21 mouse cellular contexts compared by ENCODE assay signal in the genomic region with DNA sequence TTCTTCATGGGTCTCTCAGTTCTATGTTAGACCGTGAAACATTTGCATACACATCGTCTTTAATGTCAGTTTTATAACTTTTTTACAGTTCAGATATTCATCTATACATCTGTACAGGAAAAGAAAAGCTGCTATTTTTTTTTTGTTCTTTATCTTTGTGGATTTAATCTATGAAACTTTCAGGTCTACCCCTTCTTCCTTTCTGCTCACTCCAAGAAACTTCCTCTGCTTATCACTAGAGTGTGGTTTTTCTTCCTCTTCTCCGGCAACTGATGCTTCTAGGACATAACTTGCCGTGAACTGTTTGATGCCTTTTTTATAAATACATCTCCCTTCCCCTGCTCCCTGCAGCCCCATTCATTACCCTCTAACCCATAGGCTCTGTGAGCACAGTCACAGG. TPM values are rescaled to one million over a fixed set of nuclear protein-coding genes. Genes with fewer than 3 reads are reported as not detected.
A peak's percentile ranks its signal among the peaks of the same experiment; 100 is the strongest.
DNase-seq lines count a peak whose midpoint lies in the region; ATAC-seq lines count a peak whose summit lies in the region.
"Had no signal": no experiment of that assay in that cellular context is flagged by ENCODE, and none has a peak within 500 bp of the region (broad histone marks: within the 10 kb centered on the region; RNA-seq: fewer than 3 reads in every experiment).

No protein-coding gene starts in this region.

- peaks cover 84% of the 10 kb centered on the region for H3K36me3 ChIP-seq in midbrain, embryonic 10.5 days
- peaks cover 43% of the 10 kb centered on the region for H3K36me3 ChIP-seq in midbrain, embryonic 14.5 days (ENCODE audit: control insufficient read depth, insufficient read depth, low read length)
- peaks cover 63% of the 10 kb centered on the region for H3K36me3 ChIP-seq in embryonic facial prominence, embryonic 13.5 days
- H3K36me3 ChIP-seq in limb, embryonic 12.5 days, result peaks cover 76% of the 10 kb centered on the region
- H3K36me3 ChIP-seq in midbrain, embryonic 15.5 days (replicated peaks), result peaks cover 7% of the 10 kb centered on the region; the same call in 1 of the 2 replicates

- H3K4me2 ChIP-seq in midbrain, embryonic 14.5 days (ENCODE audit: low read length), result no peak overlapping the region
- no peak overlapping the region for H3K4me2 ChIP-seq in embryonic facial prominence, embryonic 13.5 days
- no peak overlapping the region for H3K4me2 ChIP-seq in limb, embryonic 12.5 days
- no peak overlapping the region for H3K4me2 ChIP-seq in midbrain, embryonic 15.5 days
- H3K4me2 ChIP-seq: forebrain, embryonic 12.5 days; heart, embryonic 12.5 days; hindbrain, embryonic 15.5 days had no signal

- no peaks in the 10 kb centered on the region for H3K27me3 ChIP-seq in midbrain, embryonic 10.5 days (ENCODE audit: low read depth, poor library complexity, severe bottlenecking)
- no peaks in the 10 kb centered on the region for H3K27me3 ChIP-seq in midbrain, embryonic 14.5 days (ENCODE audit: control insufficient read depth, insufficient read depth, low read length)
- H3K27me3 ChIP-seq in embryonic facial prominence, embryonic 13.5 days, result no peaks in the 10 kb centered on the region
- no peaks in the 10 kb centered on the region for H3K27me3 ChIP-seq in limb, embryonic 12.5 days
- no peaks in the 10 kb centered on the region for H3K27me3 ChIP-seq in midbrain, embryonic 15.5 days (replicated peaks)
- H3K27me3 ChIP-seq: forebrain, embryonic 12.5 days; heart, embryonic 12.5 days; hindbrain, embryonic 15.5 days; Patski had no signal

- WGBS in midbrain, embryonic 10.5 days, result 90% methylated on average over 4 of the region's 4 CpGs
- WGBS in midbrain, embryonic 14.5 days, result 88% methylated on average over 4 of the region's 4 CpGs
- WGBS in embryonic facial prominence, embryonic 13.5 days, result 73% methylated on average over 4 of the region's 4 CpGs
- WGBS in limb, embryonic 12.5 days, result 82% methylated on average over 4 of the region's 4 CpGs
- 84% methylated on average over 4 of the region's 4 CpGs for WGBS in midbrain, embryonic 15.5 days

- no peaks in the 10 kb centered on the region for H3K9me3 ChIP-seq in midbrain, embryonic 10.5 days (replicated peaks)
- H3K9me3 ChIP-seq in midbrain, embryonic 14.5 days (ENCODE audit: control insufficient read depth, low read length), result no peaks in the 10 kb centered on the region
- H3K9me3 ChIP-seq in embryonic facial prominence, embryonic 13.5 days, result no peaks in the 10 kb centered on the region
- no peaks in the 10 kb centered on the region for H3K9me3 ChIP-seq in limb, embryonic 12.5 days
- no peaks in the 10 kb centered on the region for H3K9me3 ChIP-seq in midbrain, embryonic 15.5 days
- H3K9me3 ChIP-seq: forebrain, embryonic 12.5 days; heart, embryonic 12.5 days; hindbrain, embryonic 15.5 days had no signal

- peaks cover 30% of the 10 kb centered on the region for H3K4me1 ChIP-seq in midbrain, embryonic 10.5 days
- H3K4me1 ChIP-seq in midbrain, embryonic 14.5 days (ENCODE audit: control insufficient read depth, insufficient read depth, low read length), result peaks cover 11% of the 10 kb centered on the region; the same call in 1 of the 2 replicates
- peaks cover 31% of the 10 kb centered on the region for H3K4me1 ChIP-seq in embryonic facial prominence, embryonic 13.5 days
- peaks cover 33% of the 10 kb centered on the region for H3K4me1 ChIP-seq in limb, embryonic 12.5 days (replicated peaks)
- peaks cover 28% of the 10 kb centered on the region for H3K4me1 ChIP-seq in midbrain, embryonic 15.5 days

- peak overlapping the region; percentile 30; the same call in 1 of the 2 replicates for H3K27ac ChIP-seq in midbrain, embryonic 10.5 days (replicated peaks)
- no peak overlapping the region for H3K27ac ChIP-seq in midbrain, embryonic 14.5 days (replicated peaks; ENCODE audit: low read depth, low read length)
- H3K27ac ChIP-seq in embryonic facial prominence, embryonic 13.5 days, result peak overlapping the region; percentile 39; the same call in 1 of the 2 replicates
- H3K27ac ChIP-seq in limb, embryonic 12.5 days, result peak overlapping the region; percentile 32; the same call in 1 of the 2 replicates
- H3K27ac ChIP-seq in midbrain, embryonic 15.5 days, result no peak overlapping the region
- H3K27ac ChIP-seq: hindbrain, embryonic 15.5 days had no signal

- DNase-seq in midbrain, embryonic 10.5 days (ENCODE audit: low spot score), result no peak
- no peak for DNase-seq in midbrain, embryonic 14.5 days
- DNase-seq in MEL-GATA-1-ER (ENCODE audit: extremely low read depth, low read depth), result peak; percentile 4
- DNase-seq in cerebellum, postnatal 10 days, result no peak
- DNase-seq: adrenal gland, postnatal 14 days; cerebellum, adult 11-12 months; cerebellum, adult 9-10 months; cerebellum, postnatal 36 days; gastrocnemius, postnatal 14 days; kidney, adult 2 months had no signal

- no peak for ATAC-seq in midbrain, embryonic 14.5 days (ENCODE audit: low FRiP score, low TSS enrichment)
- no peak for ATAC-seq in embryonic facial prominence, embryonic 13.5 days (ENCODE audit: insufficient number of reproducible peaks, insufficient read depth, low FRiP score, low TSS enrichment, low read depth)
- no peak for ATAC-seq in limb, embryonic 12.5 days (ENCODE audit: insufficient number of reproducible peaks, insufficient read depth, low FRiP score, low TSS enrichment, low read depth)
- no peak for ATAC-seq in midbrain, embryonic 15.5 days (replicated peaks)
- ATAC-seq: activated CD4-positive, CD25-positive, alpha-beta regulatory T cell, adult 4 months; Patski had no signal

- no peak overlapping the region for H3K4me3 ChIP-seq in midbrain, embryonic 10.5 days
- no peak overlapping the region for H3K4me3 ChIP-seq in midbrain, embryonic 14.5 days (replicated peaks; ENCODE audit: low read depth, low read length)
- H3K4me3 ChIP-seq in embryonic facial prominence, embryonic 13.5 days, result no peak overlapping the region
- no peak overlapping the region for H3K4me3 ChIP-seq in limb, embryonic 12.5 days (replicated peaks)
- no peak overlapping the region for H3K4me3 ChIP-seq in midbrain, embryonic 15.5 days
- H3K4me3 ChIP-seq: forebrain, embryonic 12.5 days; heart, embryonic 12.5 days; hindbrain, embryonic 15.5 days had no signal

- no peak overlapping the region for H3K9ac ChIP-seq in midbrain, embryonic 14.5 days (replicated peaks; ENCODE audit: low read length)
- no peak overlapping the region for H3K9ac ChIP-seq in embryonic facial prominence, embryonic 13.5 days
- no peak overlapping the region for H3K9ac ChIP-seq in limb, embryonic 12.5 days (replicated peaks)
- no peak overlapping the region for H3K9ac ChIP-seq in midbrain, embryonic 15.5 days
- H3K9ac ChIP-seq: forebrain, embryonic 12.5 days; heart, embryonic 12.5 days; hindbrain, embryonic 15.5 days had no signal

RNA-seq across cellular contexts. Expression of a gene that starts 36.4 kb away (rescaled TPM):
- polyA plus RNA-seq in midbrain, embryonic 10.5 days (2016; fragmentation: Nextera tagmentation; extraction: Ambion mirVana), result not detected in 2 replicates
- polyA plus RNA-seq in midbrain, embryonic 14.5 days (2014; fragmentation: Nextera tagmentation; extraction: Ambion mirVana), result not detected in 2 replicates
- polyA plus RNA-seq in embryonic facial prominence, embryonic 13.5 days (2015; fragmentation: Nextera tagmentation; extraction: Ambion mirVana), result 0.31 TPM in 1 of 2 replicates, not detected in the other
- not detected in 2 replicates for polyA plus RNA-seq in limb, embryonic 12.5 days (2016; fragmentation: Nextera tagmentation; extraction: Ambion mirVana)
- not detected in 2 replicates for polyA plus RNA-seq in midbrain, embryonic 15.5 days (2015; fragmentation: Nextera tagmentation; extraction: Ambion mirVana)
- polyA plus RNA-seq: forebrain, embryonic 12.5 days; gonadal fat pad, adult 2 months; heart, embryonic 12.5 days; hindbrain, embryonic 11.5 days; hindbrain, embryonic 15.5 days; intestine, embryonic 14.5 days; Patski had no signal

RNA-seq across cellular contexts. Expression of a gene that starts 46.0 kb away (rescaled TPM):
- 0.26 and 0.30 TPM in 2 replicates for polyA plus RNA-seq in midbrain, embryonic 10.5 days (2016; fragmentation: Nextera tagmentation; extraction: Ambion mirVana)
- polyA plus RNA-seq in midbrain, embryonic 14.5 days (2014; fragmentation: Nextera tagmentation; extraction: Ambion mirVana), result 0.08 TPM in 1 of 2 replicates, not detected in the other
- 2.0 and 2.1 TPM in 2 replicates for polyA plus RNA-seq in embryonic facial prominence, embryonic 13.5 days (2015; fragmentation: Nextera tagmentation; extraction: Ambion mirVana)
- polyA plus RNA-seq in limb, embryonic 12.5 days (2016; fragmentation: Nextera tagmentation; extraction: Ambion mirVana), result 1.6 and 1.8 TPM in 2 replicates
- 0.15 TPM in 1 of 2 replicates, not detected in the other for polyA plus RNA-seq in midbrain, embryonic 15.5 days (2015; fragmentation: Nextera tagmentation; extraction: Ambion mirVana)

Comparison
In these comparisons a context has a peak if more than half of its experiments do, and no peak if none do; other contexts are left out.
1. H3K27ac ChIP-seq: peak in midbrain, embryonic 10.5 days (single experiment), embryonic facial prominence, embryonic 13.5 days (single experiment) and limb, embryonic 12.5 days (single experiment); none in midbrain, embryonic 14.5 days (single experiment) and midbrain, embryonic 15.5 days (single experiment).